In the genomic region with DNA sequence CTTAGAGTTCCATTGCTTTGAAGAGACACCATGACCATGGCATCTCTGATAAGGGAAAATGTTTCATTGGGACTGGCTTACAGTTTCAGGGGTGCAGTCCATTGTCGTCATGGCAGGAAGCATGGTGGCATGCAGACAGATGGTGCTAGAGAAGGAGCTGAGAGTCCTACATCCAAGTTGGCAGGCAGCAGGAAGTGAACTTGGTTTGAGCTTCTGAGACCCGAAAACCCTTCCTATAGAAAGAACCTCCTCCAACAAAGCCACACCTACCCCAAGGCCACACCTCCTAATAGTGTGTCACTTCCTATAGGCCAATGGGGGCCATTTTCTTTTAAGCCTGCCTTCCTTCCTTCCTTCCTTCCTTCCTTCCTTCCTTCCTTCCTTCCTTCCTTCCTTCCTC, we compare ENCODE assay signal across 20 mouse cellular contexts.
DNase-seq lines count a peak whose midpoint lies in the region; ATAC-seq lines count a peak whose summit lies in the region.
"Had no signal": no experiment of that assay in that cellular context is flagged by ENCODE, and none has a peak within 500 bp of the region (broad histone marks: within the 10 kb centered on the region; RNA-seq: fewer than 3 reads in every experiment).

No protein-coding gene starts in this region.

- no peaks in the 10 kb centered on the region for H3K27me3 ChIP-seq in midbrain, embryonic 11.5 days (ENCODE audit: control insufficient read depth, insufficient read depth, low read length)
- H3K27me3 ChIP-seq in midbrain, embryonic 15.5 days (replicated peaks), result no peaks in the 10 kb centered on the region
- H3K27me3 ChIP-seq: embryonic facial prominence, embryonic 12.5 days; Patski had no signal

- DNase-seq in midbrain, embryonic 11.5 days (ENCODE audit: low spot score, missing footprints), result peak; percentile 10
- DNase-seq in 3T3-L1 (ENCODE audit: low read depth, low spot score) (peak; percentile 19), R1 (ENCODE audit: low read depth, low spot score) (peak; percentile 80)
- peak; percentile 11 for DNase-seq in CD4-positive helper T cell, adult 2 months (ENCODE audit: low read depth, low spot score)
- no peak for DNase-seq in spleen, postnatal 4 days (ENCODE audit: low spot score in 2 of 2)
- DNase-seq in frontal cortex, postnatal 25 days (ENCODE audit: low spot score in 2 of 2), result no peak
- DNase-seq: adrenal gland, adult 2 months; cerebellum, adult 11 months; cerebellum, adult 2 months; cerebellum, adult 9-10 months had no signal

- no peaks in the 10 kb centered on the region for H3K36me3 ChIP-seq in midbrain, embryonic 11.5 days (ENCODE audit: control insufficient read depth, insufficient read depth, low read length)
- H3K36me3 ChIP-seq in midbrain, embryonic 15.5 days (replicated peaks), result no peaks in the 10 kb centered on the region
- H3K36me3 ChIP-seq: embryonic facial prominence, embryonic 10.5 days; embryonic facial prominence, embryonic 12.5 days; forebrain, embryonic 10.5 days; forebrain, embryonic 12.5 days; G1E had no signal

- no peak for ATAC-seq in midbrain, embryonic 11.5 days (ENCODE audit: low FRiP score)
- ATAC-seq in midbrain, embryonic 15.5 days (replicated peaks), result no peak
- ATAC-seq: forebrain, embryonic 14.5 days; forebrain, embryonic 16.5 days; Patski had no signal

- no peaks in the 10 kb centered on the region for H3K9me3 ChIP-seq in midbrain, embryonic 11.5 days (ENCODE audit: control insufficient read depth, low read length)
- H3K9me3 ChIP-seq in midbrain, embryonic 15.5 days, result no peaks in the 10 kb centered on the region
- H3K9me3 ChIP-seq: embryonic facial prominence, embryonic 10.5 days; embryonic facial prominence, embryonic 12.5 days; forebrain, embryonic 10.5 days; forebrain, embryonic 12.5 days had no signal

- 95% methylated on average over 2 of the region's 2 CpGs for WGBS in midbrain, embryonic 11.5 days
- WGBS in midbrain, embryonic 15.5 days, result 93% methylated on average over 2 of the region's 2 CpGs

- no peak overlapping the region for H3K4me2 ChIP-seq in midbrain, embryonic 11.5 days
- H3K4me2 ChIP-seq in midbrain, embryonic 15.5 days, result no peak overlapping the region
- H3K4me2 ChIP-seq: embryonic facial prominence, embryonic 12.5 days; forebrain, embryonic 12.5 days had no signal

- no peak overlapping the region for H3K4me3 ChIP-seq in midbrain, embryonic 11.5 days (ENCODE audit: low read depth, low read length)
- no peak overlapping the region for H3K4me3 ChIP-seq in midbrain, embryonic 15.5 days
- H3K4me3 ChIP-seq: embryonic facial prominence, embryonic 10.5 days; embryonic facial prominence, embryonic 12.5 days; erythroblast, embryonic 14.5 days; forebrain, embryonic 10.5 days; forebrain, embryonic 12.5 days had no signal

- no peak overlapping the region for H3K27ac ChIP-seq in midbrain, embryonic 11.5 days (ENCODE audit: low read depth, low read length)
- no peak overlapping the region for H3K27ac ChIP-seq in midbrain, embryonic 15.5 days
- H3K27ac ChIP-seq: embryonic facial prominence, embryonic 10.5 days; embryonic facial prominence, embryonic 12.5 days; forebrain, embryonic 10.5 days; forebrain, embryonic 12.5 days had no signal

- H3K4me1 ChIP-seq in midbrain, embryonic 11.5 days (ENCODE audit: control insufficient read depth, insufficient read depth, low read length), result no peaks in the 10 kb centered on the region
- H3K4me1 ChIP-seq in midbrain, embryonic 15.5 days, result peaks cover 5% of the 10 kb centered on the region; the same call in 1 of the 2 replicates

- no peak overlapping the region for H3K9ac ChIP-seq in midbrain, embryonic 11.5 days (ENCODE audit: low read length)
- no peak overlapping the region for H3K9ac ChIP-seq in midbrain, embryonic 15.5 days
- H3K9ac ChIP-seq: embryonic facial prominence, embryonic 12.5 days; forebrain, embryonic 12.5 days had no signal

Comparison
In these comparisons a context has a peak if more than half of its experiments do, and no peak if none do; other contexts are left out.
1. DNase-seq: peak in midbrain, embryonic 11.5 days (single experiment), 3T3-L1 (single experiment), CD4-positive helper T cell, adult 2 months (single experiment) and R1 (single experiment); none in spleen, postnatal 4 days (0 of 2) and frontal cortex, postnatal 25 days (0 of 2).